Mouse (Mus musculus): ENCODE data around the gene Slc9c1.
A peak's percentile ranks its signal among the peaks of the same experiment; 100 is the strongest.
"Not testable (repeated sequence)": the region's sequence is repeated elsewhere in the genome, so short reads cannot be mapped to it uniquely, and the experiment has no call there.

The Slc9c1 gene

GRCm38 (mm10) chr16:45535009-45535408 lies at the start of gene Slc9c1:
Slc9c1 (plus strand) TSS chr16:45535309.
- DNase-seq, result no peak

GRCm38 (mm10) chr16:45492927-45493326 lies 42.2 kb upstream of the Slc9c1 start, which contains the start of gene Gm609:
Gm609 (minus strand) TSS chr16:45492969.
- peak in 1 of 2 experiments; percentile 7 for DNase-seq

GRCm38 (mm10) chr16:45495326-45495725 lies 39.8 kb upstream of the Slc9c1 start:
- peak; percentile 11 to 39 for DNase-seq

GRCm38 (mm10) chr16:45525551-45525950 lies 9.6 kb upstream of the Slc9c1 start:
- no peak for DNase-seq

GRCm38 (mm10) chr16:45531950-45532349 lies 3.2 kb upstream of the Slc9c1 start, which contains the start of gene Gm17783:
Gm17783 (minus strand) TSS chr16:45532050.
- no peak for DNase-seq

- not testable (repeated sequence) for DNase-seq
Measured at GRCm38 (mm10) chr16:45538342-45538741, 3.2 kb downstream of the Slc9c1 start.

- no peak for DNase-seq
Measured at GRCm38 (mm10) chr16:45542108-45542507, 7.0 kb downstream of the Slc9c1 start.

GRCm38 (mm10) chr16:45544341-45544740 lies 9.2 kb downstream of the Slc9c1 start:
- no peak for DNase-seq

GRCm38 (mm10) chr16:45547982-45548381 lies 12.9 kb downstream of the Slc9c1 start:
- DNase-seq, result no peak

GRCm38 (mm10) chr16:45551579-45551978 lies 16.5 kb downstream of the Slc9c1 start:
- DNase-seq, result no peak

- no peak for DNase-seq
Measured at GRCm38 (mm10) chr16:45561747-45562146, 26.6 kb downstream of the Slc9c1 start.

GRCm38 (mm10) chr16:45572307-45572706 lies 37.2 kb downstream of the Slc9c1 start:
- no peak for DNase-seq

- DNase-seq, result no peak
Measured at GRCm38 (mm10) chr16:45579883-45580282, 44.8 kb downstream of the Slc9c1 start.

- DNase-seq, result peak in 1 of 2 experiments; percentile 11
Measured at GRCm38 (mm10) chr16:45582512-45582911, 47.4 kb downstream of the Slc9c1 start.

GRCm38 (mm10) chr16:45593656-45594055 lies 58.5 kb downstream of the Slc9c1 start:
- DNase-seq, result no peak

- no peak for DNase-seq
Measured at GRCm38 (mm10) chr16:45595494-45595893, 60.4 kb downstream of the Slc9c1 start.

- peak; percentile 28 to 49 for DNase-seq
Measured at GRCm38 (mm10) chr16:45608481-45608954, 73.4 kb downstream of the Slc9c1 start.

- DNase-seq, result peak; percentile 8 to 38
Measured at GRCm38 (mm10) chr16:45609300-45609699, 74.2 kb downstream of the Slc9c1 start.

- DNase-seq, result no peak
Measured at GRCm38 (mm10) chr16:45610267-45610666, 75.2 kb downstream of the Slc9c1 start, which contains the start of gene Gcsam. Gcsam (plus strand) TSS chr16:45610380.

- no peak for DNase-seq
Measured at GRCm38 (mm10) chr16:45613247-45613646, 78.1 kb downstream of the Slc9c1 start.

- no peak for DNase-seq
Measured at GRCm38 (mm10) chr16:45615944-45616343, 80.8 kb downstream of the Slc9c1 start.

- DNase-seq, result no peak
Measured at GRCm38 (mm10) chr16:45619751-45620375, 84.8 kb downstream of the Slc9c1 start.

- no peak for DNase-seq
Measured at GRCm38 (mm10) chr16:45623230-45623629, 88.1 kb downstream of the Slc9c1 start.

GRCm38 (mm10) chr16:45624791-45625190 lies 89.7 kb downstream of the Slc9c1 start:
- DNase-seq, result no peak

GRCm38 (mm10) chr16:45625342-45625741 lies 90.2 kb downstream of the Slc9c1 start:
- no peak for DNase-seq
